Mouse (Mus musculus) spleen, adult 2 months (tissue): ENCODE data around the gene Tnfaip8l1.

Experiments used
- CTCF ChIP-seq: fragments of 200-500 bp; IDR thresholded peaks from 2 replicates; pipeline ENCODE4 v1.5.1; 2011; ENCODE audit warnings: mild to moderate bottlenecking, inconsistent platforms; ENCODE audit not compliant: insufficient read depth, insufficient read length, insufficient replicate concordance; ENCODE audit errors: extremely low read depth
- POLR2A ChIP-seq: fragments of 200-500 bp; IDR thresholded peaks from 2 replicates; pipeline ENCODE4 v1.6.1; 2011; ENCODE audit warnings: low read depth, low read length, inconsistent platforms

- TF ChIP-seq CTCF (no peak), POLR2A (no peak)
These were observed 8.6 kb upstream of the Tnfaip8l1 start for GRCm38 (mm10) chr17:56153643-56154042.
